Mouse (Mus musculus): ENCODE data around the gene Lnpep.
"Not testable (repeated sequence)": the region's sequence is repeated elsewhere in the genome, so short reads cannot be mapped to it uniquely, and the experiment has no call there.

The Lnpep gene

GRCm38 (mm10) chr17:17496234-17496633, 128.6 kb downstream of the Lnpep start:
- DNase-seq (ENCODE audit: low read depth): not testable (repeated sequence)

GRCm38 (mm10) chr17:17492116-17492515, 132.7 kb downstream of the Lnpep start:
- DNase-seq (ENCODE audit: low read depth): no peak

- DNase-seq (ENCODE audit: low read depth): no peak
Measured at GRCm38 (mm10) chr17:17491622-17492001, 133.2 kb downstream of the Lnpep start.

GRCm38 (mm10) chr17:17490820-17491621, 133.8 kb downstream of the Lnpep start:
- no peak for DNase-seq (ENCODE audit: low read depth)

- DNase-seq (ENCODE audit: low read depth): no peak
Measured at GRCm38 (mm10) chr17:17485789-17486188, 139.1 kb downstream of the Lnpep start.
